ENCODE assay signal across 21 mouse cellular contexts in genomic region chr5:35956268-35956667, GRCm38 (mm10).
DNase-seq lines count a peak whose midpoint lies in the region; ATAC-seq and TF ChIP-seq lines count a peak whose summit lies in the region.
"Had no signal": no experiment of that assay in that cellular context is flagged by ENCODE, and none has a peak within 500 bp of the region (broad histone marks: within the 10 kb centered on the region; RNA-seq: fewer than 3 reads in every experiment).

No protein-coding gene starts in this region.

- ATAC-seq in hindbrain, embryonic 13.5 days (ENCODE audit: low FRiP score) = no peak
- ATAC-seq in midbrain, embryonic 13.5 days = no peak
- no peak for ATAC-seq in midbrain, embryonic 14.5 days (ENCODE audit: low FRiP score, low TSS enrichment)
- ATAC-seq: activated CD4-positive, CD25-positive, alpha-beta regulatory T cell, adult 4 months; CD4-positive, CD25-positive, alpha-beta regulatory T cell, adult 4 months; Patski had no signal

- TF ChIP-seq POLR2A in myocyte (IDR thresholded peaks at IDR 0.05; ENCODE audit: insufficient read length, low read depth) = no peak

- H3K79me2 ChIP-seq in myocyte (ENCODE audit: control insufficient read depth, insufficient read depth) = no peaks in the 10 kb centered on the region

- no peak overlapping the region for H3K9ac ChIP-seq in hindbrain, embryonic 13.5 days
- H3K9ac ChIP-seq in midbrain, embryonic 13.5 days (replicated peaks) = no peak overlapping the region
- H3K9ac ChIP-seq in midbrain, embryonic 14.5 days (replicated peaks; ENCODE audit: low read length) = no peak overlapping the region

- no peaks in the 10 kb centered on the region for H3K9me3 ChIP-seq in hindbrain, embryonic 13.5 days
- no peaks in the 10 kb centered on the region for H3K9me3 ChIP-seq in hindbrain, embryonic 10.5 days
- no peaks in the 10 kb centered on the region for H3K9me3 ChIP-seq in midbrain, embryonic 13.5 days
- H3K9me3 ChIP-seq in midbrain, embryonic 14.5 days (ENCODE audit: control insufficient read depth, low read length) = no peaks in the 10 kb centered on the region
- H3K9me3 ChIP-seq: G1E had no signal

- peak overlapping the region; percentile 0; the same call in 1 of the 2 replicates for H3K27ac ChIP-seq in hindbrain, embryonic 13.5 days
- no peak overlapping the region for H3K27ac ChIP-seq in hindbrain, embryonic 10.5 days
- H3K27ac ChIP-seq in midbrain, embryonic 13.5 days = 0 out of 2 replicates have a peak overlapping the region, but pooled peaks have one; percentile 3
- H3K27ac ChIP-seq in midbrain, embryonic 14.5 days (replicated peaks; ENCODE audit: low read depth, low read length) = no peak overlapping the region

- H3K4me2 ChIP-seq in hindbrain, embryonic 13.5 days = no peak overlapping the region
- H3K4me2 ChIP-seq in midbrain, embryonic 13.5 days (replicated peaks) = no peak overlapping the region
- H3K4me2 ChIP-seq in midbrain, embryonic 14.5 days (ENCODE audit: low read length) = no peak overlapping the region
- H3K4me2 ChIP-seq in myocyte (ENCODE audit: low read depth) = no peak overlapping the region

- H3K27me3 ChIP-seq in hindbrain, embryonic 13.5 days = no peaks in the 10 kb centered on the region
- no peaks in the 10 kb centered on the region for H3K27me3 ChIP-seq in hindbrain, embryonic 10.5 days (ENCODE audit: insufficient read depth, poor library complexity, severe bottlenecking)
- no peaks in the 10 kb centered on the region for H3K27me3 ChIP-seq in midbrain, embryonic 13.5 days
- no peaks in the 10 kb centered on the region for H3K27me3 ChIP-seq in midbrain, embryonic 14.5 days (ENCODE audit: control insufficient read depth, insufficient read depth, low read length)
- no peaks in the 10 kb centered on the region for H3K27me3 ChIP-seq in myocyte (ENCODE audit: control insufficient read depth, insufficient read depth, insufficient read length)
- H3K27me3 ChIP-seq: CH12.LX, Patski had no signal

- DNase-seq in hindbrain, embryonic 10.5 days (ENCODE audit: low spot score) = no peak
- DNase-seq in midbrain, embryonic 14.5 days = no peak
- no peak for DNase-seq in thymus, postnatal 25 days
- DNase-seq: adrenal gland, adult 2 months; adrenal gland, adult 8-10 months; adrenal gland, postnatal 10 days; adrenal gland, postnatal 14 days; adrenal gland, postnatal 25 days; adrenal gland, postnatal 36 days; B cell, adult 2 months; cerebellum, adult 11 months; cerebellum, adult 11-12 months; cerebellum, adult 18-20 months had no signal

- peaks cover 20% of the 10 kb centered on the region for H3K4me1 ChIP-seq in hindbrain, embryonic 13.5 days (replicated peaks)
- H3K4me1 ChIP-seq in hindbrain, embryonic 10.5 days (replicated peaks) = 0 out of 2 replicates have a peak, but pooled peaks cover 4% of the 10 kb centered on the region
- H3K4me1 ChIP-seq in midbrain, embryonic 13.5 days (replicated peaks) = peaks cover 10% of the 10 kb centered on the region
- no peaks in the 10 kb centered on the region for H3K4me1 ChIP-seq in midbrain, embryonic 14.5 days (ENCODE audit: control insufficient read depth, insufficient read depth, low read length)

- H3K36me3 ChIP-seq in hindbrain, embryonic 13.5 days = peaks cover 74% of the 10 kb centered on the region
- H3K36me3 ChIP-seq in hindbrain, embryonic 10.5 days = peaks cover 82% of the 10 kb centered on the region
- H3K36me3 ChIP-seq in midbrain, embryonic 13.5 days = peaks cover 73% of the 10 kb centered on the region
- H3K36me3 ChIP-seq in midbrain, embryonic 14.5 days (ENCODE audit: control insufficient read depth, insufficient read depth, low read length) = peaks cover 63% of the 10 kb centered on the region
- H3K36me3 ChIP-seq in myocyte (ENCODE audit: control insufficient read depth, insufficient read depth) = peaks cover 38% of the 10 kb centered on the region
- H3K36me3 ChIP-seq: G1E had no signal

- WGBS in hindbrain, embryonic 13.5 days = 97% methylated on average over 1 of the region's 1 CpGs
- 90% methylated on average over 1 of the region's 1 CpGs for WGBS in hindbrain, embryonic 10.5 days
- WGBS in midbrain, embryonic 13.5 days = 88% methylated on average over 1 of the region's 1 CpGs
- 94% methylated on average over 1 of the region's 1 CpGs for WGBS in midbrain, embryonic 14.5 days

- no peak overlapping the region for H3ac ChIP-seq in myocyte (ENCODE audit: control insufficient read depth, insufficient read length)

- H3K4me3 ChIP-seq in hindbrain, embryonic 13.5 days = no peak overlapping the region
- H3K4me3 ChIP-seq in hindbrain, embryonic 10.5 days = no peak overlapping the region
- no peak overlapping the region for H3K4me3 ChIP-seq in midbrain, embryonic 13.5 days (replicated peaks)
- H3K4me3 ChIP-seq in midbrain, embryonic 14.5 days (replicated peaks; ENCODE audit: low read depth, low read length) = no peak overlapping the region
- H3K4me3 ChIP-seq in myocyte = no peak overlapping the region

TF ChIP-seq in myocyte, 11 proteins besides CTCF, POLR2A, EP300 and RAD21:
- TF ChIP-seq MYOD1 (IDR thresholded peaks at IDR 0.05; ENCODE audit: control insufficient read depth in 1 of 3, insufficient read length in 2 of 3, low read depth in 2 of 3) = peak in 2 of 3 experiments; percentile 55 to 59
- no peak for TF ChIP-seq MAX (IDR thresholded peaks at IDR 0.05; ENCODE audit: low read depth)

Comparison
In these comparisons a context has a peak if more than half of its experiments do, and no peak if none do; other contexts are left out.
1. H3K27ac ChIP-seq: peak in hindbrain, embryonic 13.5 days (single experiment) and midbrain, embryonic 13.5 days (single experiment); none in hindbrain, embryonic 10.5 days (single experiment) and midbrain, embryonic 14.5 days (single experiment).